Mouse (Mus musculus): ENCODE measurements around the gene Smu1.

DNA sequence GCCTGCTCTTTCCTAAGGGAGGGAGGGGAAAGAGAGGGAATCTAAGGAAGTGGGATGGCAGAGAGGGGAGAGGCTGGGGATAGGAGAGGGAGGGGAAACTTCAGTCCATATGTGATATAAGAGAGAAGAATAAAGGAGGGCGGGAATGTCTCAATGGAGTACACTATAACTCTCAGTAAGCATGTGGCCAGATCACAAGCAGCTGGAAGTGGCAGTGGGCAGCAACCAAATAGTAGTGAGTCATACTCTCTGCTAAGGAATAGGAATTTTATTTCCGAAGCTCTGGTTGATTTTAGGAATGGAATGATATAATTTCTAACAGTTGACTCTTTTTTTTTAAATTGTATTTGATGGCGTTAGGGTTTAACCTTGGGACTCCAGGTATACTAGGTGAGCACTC, 40.6 kb downstream of the Smu1 start:
- TF ChIP-seq CTCF (conservative IDR thresholded peaks at IDR 0.05; ENCODE audit: low read length) = no peak
- TF ChIP-seq NANOG (IDR thresholded peaks at IDR 0.05; ENCODE audit: borderline replicate concordance, low read length) = no peak
- TF ChIP-seq POU5F1 (IDR thresholded peaks at IDR 0.05; ENCODE audit: borderline replicate concordance, low read length) = no peak

All from E14TG2a.4 (cell line).